Mouse (Mus musculus): ENCODE data around the gene Oasl2.

- TF ChIP-seq CTCF (IDR thresholded peaks at IDR 0.05; ENCODE audit: low read depth), result peak; percentile 52
- TF ChIP-seq EP300 (IDR thresholded peaks at IDR 0.05; ENCODE audit: low read depth), result no peak
Observed at GRCm38 (mm10) chr5:114875858-114876257, 20.9 kb upstream of the Oasl2 start.

All from liver, embryonic 14.5 days (tissue).